Mouse (Mus musculus): ENCODE measurements around the gene Vps72. TPM values are rescaled to one million over a fixed set of nuclear protein-coding genes. Genes with fewer than 3 reads are reported as not detected.

The Vps72 gene
- polyA plus RNA-seq, 1 experiment, result 83.4 TPM

DNA sequence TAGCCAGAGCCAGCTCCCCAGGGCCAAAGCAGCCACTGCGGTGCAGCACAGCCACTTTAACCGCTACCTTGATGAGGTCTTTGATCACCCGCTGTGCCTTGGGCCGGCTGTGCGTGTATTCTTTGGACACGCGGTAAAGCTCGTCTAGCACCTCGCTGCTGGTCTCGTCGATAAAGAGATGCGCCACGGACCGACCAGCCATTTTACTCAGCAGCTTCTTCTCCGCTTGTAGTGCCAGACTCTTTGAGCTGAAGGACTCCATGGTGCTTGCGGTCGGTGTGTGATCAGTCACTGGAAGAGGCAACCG is 29.4 kb downstream of the Vps72 start:
- no peak for TF ChIP-seq CEBPB (IDR thresholded peaks at IDR 0.05; ENCODE audit: low read depth)
- TF ChIP-seq USF1 (IDR thresholded peaks at IDR 0.05; ENCODE audit: low read depth), result no peak
- TF ChIP-seq MYOG (IDR thresholded peaks at IDR 0.05; ENCODE audit: control insufficient read depth, extremely low read depth, insufficient read length), result no peak
- TF ChIP-seq FOSL1 (IDR thresholded peaks at IDR 0.05; ENCODE audit: insufficient read depth, low read length, poor library complexity, severe bottlenecking), result no peak
- no peak for TF ChIP-seq MYOD1 (IDR thresholded peaks at IDR 0.05; ENCODE audit: control insufficient read depth, insufficient read length, low read depth)
- TF ChIP-seq CTCF (IDR thresholded peaks at IDR 0.05; ENCODE audit: control insufficient read depth, insufficient read depth, insufficient read length), result no peak
- TF ChIP-seq MAX (IDR thresholded peaks at IDR 0.05), result no peak
- Histone ChIP-seq H3K27me3 (ENCODE audit: control insufficient read depth, insufficient read depth, insufficient read length) (no peaks in the 10 kb centered on the region), H3K79me2 (ENCODE audit: control insufficient read depth, insufficient read depth) (no peaks in the 10 kb centered on the region), H3K4me3 (ENCODE audit: insufficient read depth, poor library complexity, severe bottlenecking) (no peak overlapping the region), H3K36me3 (ENCODE audit: control insufficient read depth, insufficient read depth) (no peaks in the 10 kb centered on the region), H3ac (ENCODE audit: control insufficient read depth, insufficient read length, low read depth) (no peak overlapping the region), H3K79me3 (ENCODE audit: low read depth) (no peaks in the 10 kb centered on the region)

DNA sequence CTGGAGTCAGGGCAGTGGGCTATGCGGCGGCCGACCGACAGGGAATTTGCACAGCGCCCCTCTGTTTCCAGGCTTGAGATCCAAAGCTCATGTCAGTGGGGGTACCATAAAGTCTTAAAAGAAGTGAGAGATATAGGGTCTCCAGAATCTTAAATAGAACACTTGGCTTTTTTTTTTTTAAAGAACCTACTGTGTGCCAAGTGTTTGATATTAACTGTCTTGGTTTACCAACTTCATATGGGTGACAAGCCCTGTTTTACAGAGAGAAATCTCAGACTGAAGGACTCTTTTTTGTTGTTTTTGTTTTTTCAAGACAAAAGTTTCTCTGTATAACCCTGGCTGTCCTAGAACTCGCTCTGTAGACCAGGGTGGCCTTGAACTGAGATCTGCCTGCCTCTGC is 30.0 kb downstream of the Vps72 start:
- no peak overlapping the region for H3K4me3 ChIP-seq (ENCODE audit: insufficient read depth, poor library complexity, severe bottlenecking)
- no peak for TF ChIP-seq MYOD1 (IDR thresholded peaks at IDR 0.05; ENCODE audit: control insufficient read depth, insufficient read length, low read depth)
- TF ChIP-seq USF1 (IDR thresholded peaks at IDR 0.05; ENCODE audit: low read depth), result no peak
- no peak for TF ChIP-seq FOSL1 (IDR thresholded peaks at IDR 0.05; ENCODE audit: insufficient read depth, low read length, poor library complexity, severe bottlenecking)
- no peak for TF ChIP-seq MYOG (IDR thresholded peaks at IDR 0.05; ENCODE audit: control insufficient read depth, extremely low read depth, insufficient read length)
- no peak for TF ChIP-seq MAX (IDR thresholded peaks at IDR 0.05)
- TF ChIP-seq CTCF (IDR thresholded peaks at IDR 0.05; ENCODE audit: control insufficient read depth, insufficient read depth, insufficient read length), result no peak
- TF ChIP-seq CEBPB (IDR thresholded peaks at IDR 0.05; ENCODE audit: low read depth), result no peak
- no peak overlapping the region for H3ac ChIP-seq (ENCODE audit: control insufficient read depth, insufficient read length, low read depth)
- no peaks in the 10 kb centered on the region for H3K36me3 ChIP-seq (ENCODE audit: control insufficient read depth, insufficient read depth)
- H3K27me3 ChIP-seq (ENCODE audit: control insufficient read depth, insufficient read depth, insufficient read length), result no peaks in the 10 kb centered on the region
- no peaks in the 10 kb centered on the region for H3K79me3 ChIP-seq (ENCODE audit: low read depth)
- H3K79me2 ChIP-seq (ENCODE audit: control insufficient read depth, insufficient read depth), result no peaks in the 10 kb centered on the region

DNA sequence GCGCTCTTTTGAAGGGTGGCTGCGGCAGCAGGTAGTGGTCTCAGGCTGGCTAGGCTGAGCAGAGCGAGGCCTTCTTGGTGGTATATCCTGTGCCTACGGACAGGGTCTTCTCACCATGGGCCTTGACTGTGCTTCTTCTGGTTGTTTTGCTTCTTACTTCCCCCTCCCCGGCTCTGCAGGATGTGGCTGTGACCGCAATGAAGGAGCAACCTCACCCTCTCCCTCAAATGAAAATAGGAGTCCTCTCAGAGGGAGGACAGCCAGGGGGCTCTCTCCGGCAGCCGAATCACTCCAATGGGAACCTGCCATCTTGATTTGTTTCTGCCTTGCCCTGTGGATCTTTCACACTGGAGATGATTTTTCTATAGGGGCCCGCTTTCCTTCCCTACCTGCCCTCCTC is 30.7 kb downstream of the Vps72 start:
- Histone ChIP-seq H3K36me3 (ENCODE audit: control insufficient read depth, insufficient read depth) (no peaks in the 10 kb centered on the region), H3K4me3 (ENCODE audit: insufficient read depth, poor library complexity, severe bottlenecking) (no peak overlapping the region), H3K79me3 (ENCODE audit: low read depth) (no peaks in the 10 kb centered on the region), H3ac (ENCODE audit: control insufficient read depth, insufficient read length, low read depth) (no peak overlapping the region), H3K27me3 (ENCODE audit: control insufficient read depth, insufficient read depth, insufficient read length) (no peaks in the 10 kb centered on the region), H3K79me2 (ENCODE audit: control insufficient read depth, insufficient read depth) (no peaks in the 10 kb centered on the region)
- TF ChIP-seq CEBPB (IDR thresholded peaks at IDR 0.05; ENCODE audit: low read depth) (no peak), MYOG (IDR thresholded peaks at IDR 0.05; ENCODE audit: control insufficient read depth, extremely low read depth, insufficient read length) (no peak), MYOD1 (IDR thresholded peaks at IDR 0.05; ENCODE audit: control insufficient read depth, insufficient read length, low read depth) (no peak), MAX (IDR thresholded peaks at IDR 0.05) (no peak), FOSL1 (IDR thresholded peaks at IDR 0.05; ENCODE audit: insufficient read depth, low read length, poor library complexity, severe bottlenecking) (no peak), CTCF (IDR thresholded peaks at IDR 0.05; ENCODE audit: control insufficient read depth, insufficient read depth, insufficient read length) (no peak), USF1 (IDR thresholded peaks at IDR 0.05; ENCODE audit: low read depth) (no peak)

DNA sequence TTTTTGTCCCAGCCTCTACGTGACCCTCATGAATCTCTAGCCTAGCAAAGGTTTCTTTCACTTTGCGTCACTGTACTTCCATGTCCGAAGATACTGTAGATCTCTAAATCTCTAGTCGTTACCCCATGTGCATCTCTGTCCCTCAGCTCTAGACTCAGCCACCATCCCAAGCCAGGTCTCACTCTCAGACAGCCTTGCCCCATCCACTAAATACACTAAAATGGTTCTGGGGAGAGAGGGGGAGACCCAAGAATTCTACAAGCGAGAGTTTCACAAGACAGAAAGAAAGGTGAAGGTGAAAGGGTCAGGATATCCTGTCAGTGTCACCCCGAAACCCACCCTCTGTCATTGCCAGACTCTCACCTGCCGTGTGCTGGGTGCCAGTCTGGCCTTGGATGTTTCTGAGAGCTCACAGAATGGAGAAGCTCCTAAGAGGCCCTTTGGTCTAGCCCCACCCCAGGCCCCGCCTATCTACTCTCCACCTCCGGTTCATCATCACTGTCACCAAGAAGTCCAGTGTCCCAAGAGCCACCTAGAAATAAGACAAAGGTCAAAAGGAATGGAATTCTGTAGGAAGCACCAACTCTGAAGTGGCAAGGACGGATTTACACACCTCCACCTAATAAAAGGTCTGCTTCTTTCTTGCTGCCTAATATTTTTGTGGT is 31.3 kb downstream of the Vps72 start, which contains the start of gene Tnfaip8l2:
Tnfaip8l2 (minus strand) TSS at position 409 of the 665 bp plus-strand sequence.
- Histone ChIP-seq H3K79me3 (ENCODE audit: low read depth) (no peaks in the 10 kb centered on the region), H3ac (ENCODE audit: control insufficient read depth, insufficient read length, low read depth) (no peak within 1 kb of the TSS), H3K4me3 (ENCODE audit: insufficient read depth, poor library complexity, severe bottlenecking) (no peak within 1 kb of the TSS), H3K36me3 (ENCODE audit: control insufficient read depth, insufficient read depth) (no peaks in the 10 kb centered on the region), H3K79me2 (ENCODE audit: control insufficient read depth, insufficient read depth) (no peaks in the 10 kb centered on the region), H3K27me3 (ENCODE audit: control insufficient read depth, insufficient read depth, insufficient read length) (no peaks in the 10 kb centered on the region)
- TF ChIP-seq USF1 (IDR thresholded peaks at IDR 0.05; ENCODE audit: low read depth), result no peak
- TF ChIP-seq CTCF (IDR thresholded peaks at IDR 0.05; ENCODE audit: control insufficient read depth, insufficient read depth, insufficient read length), result no peak
- no peak for TF ChIP-seq CEBPB (IDR thresholded peaks at IDR 0.05; ENCODE audit: low read depth)
- no peak for TF ChIP-seq MYOD1 (IDR thresholded peaks at IDR 0.05; ENCODE audit: control insufficient read depth, insufficient read length, low read depth)
- TF ChIP-seq FOSL1 (IDR thresholded peaks at IDR 0.05; ENCODE audit: insufficient read depth, low read length, poor library complexity, severe bottlenecking), result no peak
- TF ChIP-seq MAX (IDR thresholded peaks at IDR 0.05), result no peak
- no peak for TF ChIP-seq MYOG (IDR thresholded peaks at IDR 0.05; ENCODE audit: control insufficient read depth, extremely low read depth, insufficient read length)

DNA sequence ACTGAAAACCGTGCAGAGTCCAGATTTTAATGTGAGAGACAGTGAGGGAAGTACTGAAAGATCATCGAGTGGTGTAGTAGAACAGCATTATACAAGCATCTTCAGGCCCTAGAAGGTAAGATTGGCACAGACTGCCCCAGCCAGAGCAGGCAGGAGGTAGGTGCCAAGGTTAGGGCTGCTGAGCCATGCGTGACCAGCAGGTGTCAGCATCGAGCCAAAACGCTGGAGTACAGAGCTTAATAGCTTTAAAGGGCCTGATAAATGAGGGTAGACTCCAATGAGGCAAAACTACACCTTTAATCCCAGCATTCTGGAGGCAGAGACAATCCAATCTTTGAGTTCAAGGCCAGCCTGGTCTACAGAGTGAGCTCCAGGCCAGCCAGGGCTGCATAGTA is 31.8 kb downstream of the Vps72 start:
- TF ChIP-seq CTCF (IDR thresholded peaks at IDR 0.05; ENCODE audit: control insufficient read depth, insufficient read depth, insufficient read length) (peak; percentile 73), MAX (IDR thresholded peaks at IDR 0.05) (peak; percentile 28), MYOD1 (IDR thresholded peaks at IDR 0.05; ENCODE audit: control insufficient read depth, insufficient read length, low read depth) (no peak)
- Histone ChIP-seq H3ac (ENCODE audit: control insufficient read depth, insufficient read length, low read depth) (no peak overlapping the region), H3K79me2 (ENCODE audit: control insufficient read depth, insufficient read depth) (no peaks in the 10 kb centered on the region), H3K36me3 (ENCODE audit: control insufficient read depth, insufficient read depth) (no peaks in the 10 kb centered on the region), H3K27me3 (ENCODE audit: control insufficient read depth, insufficient read depth, insufficient read length) (no peaks in the 10 kb centered on the region), H3K4me3 (ENCODE audit: insufficient read depth, poor library complexity, severe bottlenecking) (no peak overlapping the region), H3K79me3 (ENCODE audit: low read depth) (no peaks in the 10 kb centered on the region)

DNA sequence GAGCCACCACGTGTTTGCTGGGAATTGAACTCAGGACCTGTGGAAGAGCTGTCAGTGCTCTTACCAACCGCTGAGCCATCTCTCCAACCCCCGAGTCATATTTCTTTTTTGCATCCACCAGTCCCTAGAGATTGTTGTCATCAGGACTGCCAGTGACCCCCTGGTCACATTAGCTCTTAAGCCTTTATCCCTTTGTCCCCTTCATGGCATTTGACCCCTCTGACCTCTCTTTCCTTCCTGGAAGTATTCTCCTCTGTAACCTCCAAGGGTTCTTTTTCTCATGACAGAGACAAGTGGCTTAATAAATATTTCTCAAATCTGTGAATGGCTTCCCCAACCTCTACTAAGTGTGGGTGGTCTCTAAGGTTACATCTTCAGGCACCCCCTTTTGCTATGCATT is 37.1 kb downstream of the Vps72 start:
- Histone ChIP-seq H3K36me3 (ENCODE audit: control insufficient read depth, insufficient read depth) (no peaks in the 10 kb centered on the region), H3K4me3 (ENCODE audit: insufficient read depth, poor library complexity, severe bottlenecking) (no peak overlapping the region), H3ac (ENCODE audit: control insufficient read depth, insufficient read length, low read depth) (no peak overlapping the region), H3K79me2 (ENCODE audit: control insufficient read depth, insufficient read depth) (no peaks in the 10 kb centered on the region), H3K27me3 (ENCODE audit: control insufficient read depth, insufficient read depth, insufficient read length) (peaks cover 3% of the 10 kb centered on the region), H3K79me3 (ENCODE audit: low read depth) (no peaks in the 10 kb centered on the region)
- TF ChIP-seq MAX (IDR thresholded peaks at IDR 0.05), result no peak
- TF ChIP-seq MYOG (IDR thresholded peaks at IDR 0.05; ENCODE audit: control insufficient read depth, extremely low read depth, insufficient read length), result no peak
- TF ChIP-seq CTCF (IDR thresholded peaks at IDR 0.05; ENCODE audit: control insufficient read depth, insufficient read depth, insufficient read length), result no peak
- TF ChIP-seq CEBPB (IDR thresholded peaks at IDR 0.05; ENCODE audit: low read depth), result no peak
- no peak for TF ChIP-seq USF1 (IDR thresholded peaks at IDR 0.05; ENCODE audit: low read depth)
- no peak for TF ChIP-seq FOSL1 (IDR thresholded peaks at IDR 0.05; ENCODE audit: insufficient read depth, low read length, poor library complexity, severe bottlenecking)
- TF ChIP-seq MYOD1 (IDR thresholded peaks at IDR 0.05; ENCODE audit: control insufficient read depth, insufficient read length, low read depth), result no peak

Measured in C2C12 (cell line).